Mouse (Mus musculus): ENCODE data around the gene Gm8005.
"Not testable (repeated sequence)": the region's sequence is repeated elsewhere in the genome, so short reads cannot be mapped to it uniquely, and the experiment has no call there.

Gm8005 gene

DNA sequence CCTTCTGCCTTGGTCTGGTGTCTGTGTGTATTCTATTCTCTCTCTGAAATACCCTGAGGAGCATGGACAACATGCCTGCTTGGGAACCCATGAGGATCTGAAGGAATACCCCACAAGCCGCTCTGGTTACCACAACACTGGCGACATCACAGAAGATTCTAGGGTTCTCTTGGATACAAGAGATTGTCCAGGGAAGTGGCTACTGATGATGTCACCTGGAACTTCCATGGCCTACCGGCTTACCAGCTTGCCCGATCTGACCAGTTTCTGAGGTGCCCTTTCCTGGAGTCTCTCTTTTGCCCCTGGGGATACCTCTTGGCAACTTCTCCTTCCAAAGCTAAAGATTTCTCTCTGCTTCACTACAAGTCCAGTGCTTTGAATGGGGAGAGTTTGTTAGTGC lies at the start of gene Gm8005:
Gm8005 (minus strand) TSS at position 101 of the 400 bp plus-strand sequence.
- not testable (repeated sequence) for DNase-seq (ENCODE audit: low read depth, low spot score)

DNA sequence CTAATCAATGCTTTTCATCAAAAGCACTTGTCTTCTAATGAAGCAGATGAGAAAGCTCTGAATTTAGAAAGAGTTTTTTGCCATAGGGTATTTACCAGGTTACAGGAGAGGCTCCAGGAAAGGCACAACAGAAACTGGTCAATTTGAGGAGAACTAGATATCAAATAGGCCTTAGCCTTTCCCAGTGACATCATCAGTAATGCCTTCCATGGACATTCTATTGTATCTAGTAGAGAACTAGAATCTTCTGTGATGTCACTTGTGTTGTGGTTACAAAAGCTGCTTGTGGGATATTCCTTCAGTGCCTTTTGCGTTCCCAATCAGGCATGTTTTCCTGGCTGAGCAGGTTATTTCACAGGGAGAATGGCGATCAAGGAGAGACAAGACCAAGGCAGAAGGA lies 24.1 kb upstream of the Gm8005 start, which contains the start of gene Gm8011:
Gm8011 (plus strand) TSS at position 301 of the 400 bp plus-strand sequence.
- not testable (repeated sequence) for DNase-seq (ENCODE audit: low read depth, low spot score)

All from telencephalon, adult 2 months (tissue).